Mouse (Mus musculus) lung, adult 2 months (tissue): ENCODE data around the gene Rel.

Source experiments
- CTCF ChIP-seq: fragments of 200-500 bp; IDR thresholded peaks from 2 replicates; pipeline ENCODE4 v1.5.1; 2011; ENCODE audit warnings: mild to moderate bottlenecking, low read length, control low read depth; ENCODE audit not compliant: insufficient read depth
- POLR2A ChIP-seq: fragments of 200-500 bp; IDR thresholded peaks from 2 replicates; pipeline ENCODE4 v1.6.1; 2011; ENCODE audit warnings: low read depth, mild to moderate bottlenecking, control low read depth, low read length, borderline replicate concordance; ENCODE audit errors: extremely low read depth

DNA sequence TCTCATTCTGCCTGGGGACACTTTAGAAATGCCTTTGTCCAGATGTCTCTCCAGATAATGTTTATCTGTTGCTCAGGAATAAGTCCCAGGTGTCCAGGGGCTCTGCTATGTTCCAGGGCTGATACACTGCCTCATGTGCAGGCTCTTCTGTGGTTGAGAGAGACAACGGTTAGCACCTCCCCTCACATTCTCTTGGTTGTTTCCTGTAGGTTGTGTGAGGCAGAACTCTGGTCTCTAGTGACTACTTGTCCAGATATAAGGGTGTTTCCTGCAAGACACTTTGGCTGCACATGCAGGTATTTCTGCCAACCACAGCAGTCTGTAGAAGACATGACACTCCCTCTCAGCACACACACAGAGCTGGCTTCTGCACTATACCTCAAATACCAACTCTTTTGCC lies 48.0 kb upstream of the Rel start:
- TF ChIP-seq POLR2A (no peak), CTCF (no peak)
